Mouse (Mus musculus): ENCODE measurements around the gene Inava. TPM values are rescaled to one million over a fixed set of nuclear protein-coding genes. Genes with fewer than 3 reads are reported as not detected.

Inava gene
- polyA plus RNA-seq, 2 experiments = 16.0 to 17.3 TPM

DNA sequence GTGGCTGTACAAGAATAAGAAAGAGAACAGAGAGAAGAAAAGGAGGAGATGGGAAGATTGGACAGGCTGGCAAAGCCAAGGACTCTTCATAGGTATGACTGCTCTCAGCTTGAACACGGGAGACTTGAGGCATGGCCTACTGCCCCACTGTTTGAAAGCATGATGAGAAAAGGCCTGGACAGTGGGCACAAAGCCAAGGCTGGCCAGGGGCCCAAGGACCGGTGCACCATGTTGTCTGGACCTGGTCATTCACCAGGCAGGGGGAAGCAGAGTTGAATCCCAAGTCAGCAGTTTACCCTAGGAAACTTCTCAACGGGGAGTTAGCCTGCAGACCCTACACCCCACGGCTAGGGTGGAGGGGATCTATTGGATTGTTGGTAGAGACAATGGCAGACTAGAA, 6.2 kb downstream of the Inava start:
- Histone ChIP-seq H3K9me3 (ENCODE audit: control insufficient read depth, low read length) (no peaks in the 10 kb centered on the region), H3K4me1 (ENCODE audit: control insufficient read depth, insufficient read depth, low read length) (peaks cover 51% of the 10 kb centered on the region), H3K9ac (ENCODE audit: low read depth, low read length, severe bottlenecking) (no peak overlapping the region), H3K4me3 (replicated peaks; ENCODE audit: low read length) (no peak overlapping the region), H3K36me3 (ENCODE audit: control insufficient read depth, insufficient read depth, low read length) (peaks cover 42% of the 10 kb centered on the region), H3K27me3 (ENCODE audit: control insufficient read depth, insufficient read depth, low read length) (no peaks in the 10 kb centered on the region), H3K4me2 (replicated peaks; ENCODE audit: low read depth, low read length, severe bottlenecking) (no peak overlapping the region), H3K27ac (replicated peaks; ENCODE audit: low read depth, low read length) (no peak overlapping the region)
- WGBS = 74% methylated on average over 4 of the region's 4 CpGs
- ATAC-seq (ENCODE audit: low FRiP score, low read depth) (no peak), DNase-seq (ENCODE audit: low spot score) (no peak)
- no peak for TF ChIP-seq POLR2A (IDR thresholded peaks at IDR 0.05; ENCODE audit: borderline replicate concordance, extremely low read depth, insufficient read depth, insufficient read length)

GRCm38 (mm10) chr1:136226626-136227025, 7.4 kb downstream of the Inava start:
- Histone ChIP-seq H3K4me3 (replicated peaks; ENCODE audit: low read length) (no peak overlapping the region), H3K27ac (replicated peaks; ENCODE audit: low read depth, low read length) (no peak overlapping the region), H3K4me2 (replicated peaks; ENCODE audit: low read depth, low read length, severe bottlenecking) (no peak overlapping the region), H3K9me3 (ENCODE audit: control insufficient read depth, low read length) (no peaks in the 10 kb centered on the region), H3K36me3 (ENCODE audit: control insufficient read depth, insufficient read depth, low read length) (peaks cover 51% of the 10 kb centered on the region), H3K4me1 (ENCODE audit: control insufficient read depth, insufficient read depth, low read length) (peaks cover 38% of the 10 kb centered on the region), H3K27me3 (ENCODE audit: control insufficient read depth, insufficient read depth, low read length) (no peaks in the 10 kb centered on the region), H3K9ac (ENCODE audit: low read depth, low read length, severe bottlenecking) (no peak overlapping the region)
- no peak for ATAC-seq (ENCODE audit: low FRiP score, low read depth)
- no peak for TF ChIP-seq POLR2A (IDR thresholded peaks at IDR 0.05; ENCODE audit: borderline replicate concordance, extremely low read depth, insufficient read depth, insufficient read length)
- 92% methylated on average over 8 of the region's 8 CpGs for WGBS
- no peak for DNase-seq (ENCODE audit: low spot score)

DNA sequence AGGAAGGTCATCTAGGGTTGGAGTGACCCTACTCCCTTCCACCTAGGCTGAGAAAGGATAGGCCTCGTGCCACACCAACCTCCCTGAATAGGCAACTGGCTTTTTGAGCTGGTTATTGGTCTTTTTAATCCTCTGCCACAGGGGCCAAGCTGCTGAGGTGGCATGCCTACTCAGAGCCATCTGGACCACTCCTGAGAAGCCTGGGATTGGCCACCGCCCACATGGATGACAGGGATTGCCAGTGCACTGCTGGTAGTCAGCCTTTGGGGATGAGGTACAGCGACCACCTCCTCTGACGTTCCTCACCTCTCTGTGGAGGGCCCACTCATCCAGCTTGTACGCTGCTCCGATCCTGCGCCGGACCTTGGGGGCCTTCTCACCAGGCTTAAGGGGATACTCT, 8.2 kb downstream of the Inava start:
- no peak overlapping the region for H3K27ac ChIP-seq (replicated peaks; ENCODE audit: low read depth, low read length)
- DNase-seq (ENCODE audit: low spot score) (no peak), ATAC-seq (ENCODE audit: low FRiP score, low read depth) (no peak)
- no peaks in the 10 kb centered on the region for H3K27me3 ChIP-seq (ENCODE audit: control insufficient read depth, insufficient read depth, low read length)
- no peak overlapping the region for H3K4me2 ChIP-seq (replicated peaks; ENCODE audit: low read depth, low read length, severe bottlenecking)
- no peak overlapping the region for H3K9ac ChIP-seq (ENCODE audit: low read depth, low read length, severe bottlenecking)
- peaks cover 31% of the 10 kb centered on the region for H3K4me1 ChIP-seq (ENCODE audit: control insufficient read depth, insufficient read depth, low read length)
- peaks cover 51% of the 10 kb centered on the region for H3K36me3 ChIP-seq (ENCODE audit: control insufficient read depth, insufficient read depth, low read length)
- no peak for TF ChIP-seq POLR2A (IDR thresholded peaks at IDR 0.05; ENCODE audit: borderline replicate concordance, extremely low read depth, insufficient read depth, insufficient read length)
- no peak overlapping the region for H3K4me3 ChIP-seq (replicated peaks; ENCODE audit: low read length)
- H3K9me3 ChIP-seq (ENCODE audit: control insufficient read depth, low read length) = no peaks in the 10 kb centered on the region
- WGBS = 86% methylated on average over 8 of the region's 8 CpGs

DNA sequence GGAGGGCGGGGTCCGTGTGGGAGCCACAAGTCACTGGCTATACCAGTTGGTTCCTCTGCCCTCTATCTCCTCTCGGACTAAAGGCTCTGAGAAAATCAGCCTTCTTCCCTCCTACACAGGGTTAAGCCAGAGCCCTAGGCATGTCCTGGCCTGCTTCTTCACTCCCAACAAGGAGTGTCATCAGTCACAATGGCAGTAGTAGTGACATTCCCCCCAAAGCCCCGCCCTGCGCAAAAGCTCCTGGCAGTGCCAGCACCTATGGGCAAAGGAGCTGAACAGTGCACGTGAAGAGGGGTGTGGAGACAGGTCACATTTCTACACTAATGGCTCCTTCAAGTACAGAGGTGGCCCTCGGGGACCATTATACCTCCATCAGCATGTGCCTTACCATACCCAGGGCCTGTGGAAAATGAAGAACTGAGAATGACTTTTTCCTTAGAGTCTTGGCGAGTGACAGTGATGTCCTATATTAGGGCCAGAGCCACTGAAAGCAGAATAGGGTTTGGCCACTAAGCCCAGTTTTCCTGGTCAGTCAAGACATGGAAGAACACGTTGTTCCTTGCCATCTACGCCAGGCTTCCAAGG, 10.2 kb downstream of the Inava start:
- Histone ChIP-seq H3K4me3 (replicated peaks; ENCODE audit: low read length) (no peak overlapping the region), H3K4me2 (replicated peaks; ENCODE audit: low read depth, low read length, severe bottlenecking) (no peak overlapping the region), H3K9me3 (ENCODE audit: control insufficient read depth, low read length) (no peaks in the 10 kb centered on the region), H3K36me3 (ENCODE audit: control insufficient read depth, insufficient read depth, low read length) (peaks cover 68% of the 10 kb centered on the region), H3K27ac (replicated peaks; ENCODE audit: low read depth, low read length) (no peak overlapping the region), H3K4me1 (ENCODE audit: control insufficient read depth, insufficient read depth, low read length) (peaks cover 11% of the 10 kb centered on the region), H3K9ac (ENCODE audit: low read depth, low read length, severe bottlenecking) (no peak overlapping the region), H3K27me3 (ENCODE audit: control insufficient read depth, insufficient read depth, low read length) (no peaks in the 10 kb centered on the region)
- no peak for ATAC-seq (ENCODE audit: low FRiP score, low read depth)
- no peak for TF ChIP-seq POLR2A (IDR thresholded peaks at IDR 0.05; ENCODE audit: borderline replicate concordance, extremely low read depth, insufficient read depth, insufficient read length)
- 81% methylated on average over 10 of the region's 10 CpGs for WGBS
- no peak for DNase-seq (ENCODE audit: low spot score)

GRCm38 (mm10) chr1:136222386-136222785, 11.7 kb downstream of the Inava start:
- peaks cover 75% of the 10 kb centered on the region for H3K36me3 ChIP-seq (ENCODE audit: control insufficient read depth, insufficient read depth, low read length)

More at GRCm38 (mm10) chr1:136222386-136222785, 11.7 kb downstream of the Inava start:
- ATAC-seq (ENCODE audit: low FRiP score, low read depth) (no peak), DNase-seq (ENCODE audit: low spot score) (no peak)
- H3K4me3 ChIP-seq (replicated peaks; ENCODE audit: low read length) = no peak overlapping the region
- no peak overlapping the region for H3K27ac ChIP-seq (replicated peaks; ENCODE audit: low read depth, low read length)
- no peak overlapping the region for H3K4me2 ChIP-seq (replicated peaks; ENCODE audit: low read depth, low read length, severe bottlenecking)
- no peak for TF ChIP-seq POLR2A (IDR thresholded peaks at IDR 0.05; ENCODE audit: borderline replicate concordance, extremely low read depth, insufficient read depth, insufficient read length)
- H3K27me3 ChIP-seq (ENCODE audit: control insufficient read depth, insufficient read depth, low read length) = no peaks in the 10 kb centered on the region
- 91% methylated on average over 10 of the region's 10 CpGs for WGBS
- H3K9me3 ChIP-seq (ENCODE audit: control insufficient read depth, low read length) = no peaks in the 10 kb centered on the region
- no peaks in the 10 kb centered on the region for H3K4me1 ChIP-seq (ENCODE audit: control insufficient read depth, insufficient read depth, low read length)
- no peak overlapping the region for H3K9ac ChIP-seq (ENCODE audit: low read depth, low read length, severe bottlenecking)
